Mouse (Mus musculus): ENCODE results near the gene Ccna1.
A peak's percentile ranks its signal among the peaks of the same experiment; 100 is the strongest.

Ccna1 gene

DNA sequence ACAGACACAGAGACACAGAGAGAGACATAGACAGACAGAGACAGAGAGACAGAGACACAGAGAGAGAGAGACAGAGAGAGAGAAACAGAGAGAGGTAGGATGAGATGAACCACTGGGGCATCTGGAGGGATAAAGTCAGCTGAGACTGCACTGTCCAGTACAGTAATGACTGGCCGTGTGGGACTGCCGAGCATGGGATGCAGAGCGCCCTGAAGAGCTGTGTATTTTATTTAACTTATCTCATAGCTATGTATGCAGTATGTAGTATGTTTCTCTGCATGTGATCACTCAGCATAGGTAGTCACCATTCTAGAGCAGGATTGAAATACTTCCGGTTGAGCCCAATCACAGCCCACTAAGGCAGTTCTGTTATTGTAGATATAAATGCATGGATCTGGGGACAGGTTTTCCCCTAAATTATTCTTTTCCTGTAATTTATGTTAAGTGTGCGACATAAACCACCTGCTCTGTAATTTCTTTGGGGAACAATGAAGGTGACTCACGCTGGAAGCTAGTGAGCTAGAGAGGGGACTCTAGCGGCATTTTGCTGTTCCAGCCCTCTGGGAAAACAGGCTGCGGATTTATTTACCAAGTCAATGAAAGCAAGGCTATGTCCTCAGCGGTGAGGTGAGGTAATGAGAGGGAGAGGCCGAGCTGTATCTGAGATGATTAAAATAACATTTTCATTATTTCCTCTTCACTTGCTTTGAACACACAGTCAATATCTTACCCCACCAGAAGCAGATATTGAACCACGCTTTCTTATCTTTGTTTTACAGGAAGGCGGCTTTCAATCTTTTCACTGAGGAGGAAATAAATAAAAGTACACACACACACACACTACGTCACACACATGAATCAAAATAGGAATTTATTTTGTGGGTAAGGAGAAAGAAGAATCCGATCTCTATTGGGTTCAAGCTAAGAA, 10.7 kb upstream of the Ccna1 start:
- DNase-seq (ENCODE audit: low read depth, low spot score): no peak

DNA sequence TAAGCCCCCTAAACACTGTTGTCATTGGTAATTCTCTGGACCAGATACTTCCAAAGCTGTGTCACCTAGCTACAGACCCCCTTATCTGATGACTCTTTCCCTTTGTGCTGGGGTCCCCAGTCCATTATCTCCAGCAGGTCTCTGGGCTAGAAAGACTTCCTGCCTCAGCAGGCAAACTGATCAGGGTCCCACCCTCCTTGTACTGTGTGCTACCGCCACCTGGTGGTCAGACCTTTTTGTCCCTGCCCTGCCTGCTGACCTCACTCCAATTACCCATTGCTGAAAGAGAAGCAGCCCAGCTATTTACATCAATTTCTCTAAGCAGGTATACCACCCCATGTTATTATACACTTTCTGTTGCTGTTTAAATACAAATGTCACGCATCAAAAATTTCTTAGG, 9.1 kb upstream of the Ccna1 start:
- peak; percentile 72 for DNase-seq (ENCODE audit: low read depth, low spot score)

GRCm38 (mm10) chr3:55062653-55063052, 7.4 kb upstream of the Ccna1 start:
- no peak for DNase-seq (ENCODE audit: low read depth, low spot score)

- peak; percentile 42 for DNase-seq (ENCODE audit: low read depth, low spot score)
Measured at GRCm38 (mm10) chr3:55056376-55056775, 1.1 kb upstream of the Ccna1 start.

DNA sequence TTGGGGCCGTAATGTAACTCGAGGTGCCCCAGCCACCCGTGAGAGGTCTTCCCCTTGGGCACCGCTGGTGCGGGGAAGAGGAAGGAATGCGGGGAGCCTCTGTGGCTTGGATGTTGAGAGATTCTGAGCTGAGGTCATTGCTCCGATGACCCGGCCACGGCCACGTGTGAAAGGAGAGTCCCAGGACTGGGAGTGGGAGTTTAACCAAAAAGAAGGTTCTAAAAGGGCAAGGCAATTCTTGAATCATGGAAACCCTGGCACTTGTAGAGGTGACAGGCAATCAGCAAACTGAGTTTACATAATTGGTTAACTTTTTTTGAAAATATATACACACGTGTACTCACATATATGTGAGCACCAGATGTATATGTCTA, 433 bp upstream of the Ccna1 start:
- DNase-seq (ENCODE audit: low read depth, low spot score): no peak

GRCm38 (mm10) chr3:55054231-55054630, 1.1 kb downstream of the Ccna1 start:
- peak; percentile 7 for DNase-seq (ENCODE audit: low read depth, low spot score)

- no peak for DNase-seq (ENCODE audit: low read depth, low spot score)
Measured at GRCm38 (mm10) chr3:55044601-55045370, 10.5 kb downstream of the Ccna1 start.

- no peak for DNase-seq (ENCODE audit: low read depth, low spot score)
Measured at GRCm38 (mm10) chr3:55037608-55038007, 17.7 kb downstream of the Ccna1 start.

DNA sequence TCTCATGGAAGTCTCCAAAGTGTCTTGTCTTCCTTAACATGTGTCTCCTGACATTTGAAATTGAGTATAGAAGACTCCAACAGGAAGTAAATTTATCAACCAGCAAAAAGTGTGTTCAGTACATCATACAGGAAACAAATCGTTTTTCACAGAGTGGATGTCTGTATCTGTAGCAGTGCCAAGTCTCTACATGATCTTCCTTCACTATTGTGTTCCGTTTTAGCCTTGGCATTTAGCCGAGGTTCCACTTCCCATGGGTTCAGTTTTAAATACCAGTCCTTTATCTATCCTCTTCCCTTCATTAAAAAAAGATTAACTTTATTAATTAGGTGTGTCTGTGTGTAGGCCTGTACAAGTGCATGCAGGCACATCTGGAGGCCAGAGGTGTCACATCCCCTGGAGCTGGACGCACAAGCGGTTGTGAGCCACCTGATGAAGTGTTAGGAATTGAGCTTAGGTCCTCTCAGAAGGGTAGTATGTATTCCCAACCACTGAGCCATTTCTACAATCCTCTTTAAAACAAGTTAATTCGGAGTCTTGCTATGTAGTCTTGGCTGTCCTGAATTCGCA, 27.9 kb downstream of the Ccna1 start:
- no peak for DNase-seq (ENCODE audit: low read depth, low spot score)

DNA sequence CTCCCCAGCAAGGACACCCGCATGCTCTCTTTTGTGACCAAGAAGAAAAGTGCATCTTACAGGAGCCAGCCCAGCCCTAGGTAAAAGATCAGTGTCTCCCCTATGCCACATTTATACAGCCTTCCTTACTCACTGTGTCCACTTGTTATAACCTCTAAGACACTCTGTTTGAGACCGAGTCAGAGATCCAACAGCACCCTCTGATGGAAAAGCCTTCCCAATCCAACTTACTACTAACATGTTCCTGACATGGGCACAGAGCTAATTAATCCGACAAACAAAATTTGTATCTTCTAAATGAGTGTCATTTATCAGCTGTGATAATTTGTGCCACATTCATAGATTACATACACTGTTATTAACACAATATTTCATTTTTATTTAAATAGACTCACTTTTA, 29.8 kb downstream of the Ccna1 start:
- no peak for DNase-seq (ENCODE audit: low read depth, low spot score)

DNA sequence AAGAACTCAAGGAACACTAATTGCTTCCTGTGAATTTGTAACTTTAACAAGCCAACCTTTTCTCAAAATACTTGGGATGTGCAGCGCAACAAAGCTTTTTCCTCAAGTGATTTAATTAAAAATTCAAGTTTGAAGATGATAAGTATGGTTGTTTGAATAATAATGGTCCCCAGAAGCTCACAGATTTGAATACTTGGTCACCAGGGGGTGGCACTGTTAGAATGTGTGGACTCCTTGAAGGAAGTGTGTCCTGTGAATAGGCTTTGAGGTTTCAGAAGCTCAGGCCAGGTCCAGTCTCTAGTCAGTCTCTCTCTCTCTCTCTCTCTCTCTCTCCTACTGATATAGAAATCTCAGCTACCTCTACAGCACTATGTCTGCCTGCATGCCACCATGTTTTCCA, 32.0 kb downstream of the Ccna1 start:
- DNase-seq (ENCODE audit: low read depth, low spot score): no peak

- DNase-seq (ENCODE audit: low read depth, low spot score): peak; percentile 66
Measured at GRCm38 (mm10) chr3:55022247-55022646, 33.1 kb downstream of the Ccna1 start.

DNA sequence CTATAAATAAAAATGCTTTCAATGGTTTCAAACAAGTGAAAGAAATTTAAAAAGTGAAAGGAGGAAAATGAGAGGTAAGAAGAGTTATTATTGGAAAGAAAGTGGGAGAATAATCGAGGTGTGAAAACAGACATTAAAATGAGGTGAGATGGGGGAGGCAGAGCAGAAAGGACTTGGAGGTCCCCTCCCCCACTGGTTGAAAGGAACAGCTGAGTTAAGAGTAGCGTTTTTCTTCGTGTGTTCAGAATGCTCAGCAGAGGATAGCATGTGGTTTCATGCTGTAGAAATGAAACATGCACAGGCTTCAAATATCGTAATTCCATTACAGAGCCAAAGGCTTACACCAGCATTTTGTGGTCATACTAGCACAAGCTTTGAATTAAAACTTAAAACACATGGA, 42.8 kb downstream of the Ccna1 start:
- no peak for DNase-seq (ENCODE audit: low read depth, low spot score)

DNA sequence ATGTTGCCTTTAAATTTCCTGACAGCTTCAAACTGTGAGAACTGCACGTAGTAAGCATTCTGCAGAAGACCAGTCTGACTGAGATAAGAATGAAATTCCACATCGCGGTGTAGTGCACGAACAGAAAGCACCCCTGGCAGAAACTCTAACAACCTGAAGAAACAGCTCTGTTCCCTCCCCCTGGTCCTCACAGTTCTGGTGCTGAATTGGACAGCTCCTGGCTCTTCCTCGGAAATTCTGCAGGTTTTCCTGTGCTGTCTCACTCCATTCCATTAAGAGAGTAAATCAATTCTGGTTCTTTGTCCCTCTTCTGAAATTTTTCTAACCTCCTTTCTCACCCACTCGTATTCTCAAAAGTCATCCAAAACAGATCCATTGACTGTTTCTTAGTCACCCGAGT, 43.6 kb downstream of the Ccna1 start:
- DNase-seq (ENCODE audit: low read depth, low spot score): peak; percentile 18

- no peak for DNase-seq (ENCODE audit: low read depth, low spot score)
Measured at GRCm38 (mm10) chr3:55008965-55009741, 46.1 kb downstream of the Ccna1 start.

DNA sequence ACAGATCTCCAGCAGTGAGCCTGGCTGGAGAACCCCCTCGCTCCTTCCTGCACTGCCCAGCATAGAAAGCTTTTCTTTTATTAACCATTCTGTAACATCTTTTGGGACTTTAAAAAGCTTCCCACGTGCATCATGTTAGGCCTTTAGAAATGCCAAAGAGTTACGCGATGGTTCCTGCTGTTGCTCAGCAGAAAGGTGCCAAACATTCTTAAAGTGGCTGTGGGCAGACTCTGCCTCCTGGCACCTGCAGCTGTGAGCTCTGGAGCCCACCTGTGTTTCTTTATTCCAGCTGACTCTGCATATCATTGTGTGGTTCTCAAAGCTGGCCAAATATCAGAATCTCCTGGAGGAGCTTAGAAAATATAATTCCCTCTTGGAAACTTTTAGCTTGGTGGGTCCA, 51.3 kb downstream of the Ccna1 start:
- DNase-seq (ENCODE audit: low read depth, low spot score): no peak

- DNase-seq (ENCODE audit: low read depth, low spot score): peak; percentile 50
Measured at GRCm38 (mm10) chr3:55001677-55002076, 53.6 kb downstream of the Ccna1 start.

All from ES-CJ7 (cell line).